Mouse (Mus musculus) kidney, postnatal 4 days (tissue): ENCODE measurements around the gene Dkk3.
"Not testable (repeated sequence)": the region's sequence is repeated elsewhere in the genome, so short reads cannot be mapped to it uniquely, and the experiment has no call there.

Experiments used
- DNase-seq, 2 experiments: peaks; one replicate each; pipeline ENCODE4 v3.0.0; 2021; ENCODE audit warnings: mixed read lengths in 2 of 2

Dkk3 gene

GRCm38 (mm10) chr7:112127954-112128353 lies 30.9 kb downstream of the Dkk3 start:
- DNase-seq: no peak

GRCm38 (mm10) chr7:112127085-112127637 lies 31.7 kb downstream of the Dkk3 start:
- no peak for DNase-seq

GRCm38 (mm10) chr7:112125625-112126260 lies 33.1 kb downstream of the Dkk3 start:
- no peak for DNase-seq

- DNase-seq: no peak
Measured at GRCm38 (mm10) chr7:112123612-112124011, 35.2 kb downstream of the Dkk3 start.

- no peak for DNase-seq
Measured at GRCm38 (mm10) chr7:112121866-112122500, 36.9 kb downstream of the Dkk3 start.

GRCm38 (mm10) chr7:112120861-112121810 lies 37.7 kb downstream of the Dkk3 start:
- DNase-seq: peak; percentile 55 to 56

- no peak for DNase-seq
Measured at GRCm38 (mm10) chr7:112119248-112119647, 39.6 kb downstream of the Dkk3 start.

- no peak for DNase-seq
Measured at GRCm38 (mm10) chr7:112118086-112118485, 40.8 kb downstream of the Dkk3 start.

- no peak for DNase-seq
Measured at GRCm38 (mm10) chr7:112117501-112117900, 41.4 kb downstream of the Dkk3 start.

GRCm38 (mm10) chr7:112110638-112111372 lies 48.1 kb downstream of the Dkk3 start:
- no peak for DNase-seq

GRCm38 (mm10) chr7:112108757-112109156 lies 50.1 kb downstream of the Dkk3 start:
- DNase-seq: no peak

GRCm38 (mm10) chr7:112103816-112104215 lies 55.0 kb downstream of the Dkk3 start:
- DNase-seq: no peak

GRCm38 (mm10) chr7:112102933-112103332 lies 55.9 kb downstream of the Dkk3 start:
- no peak for DNase-seq

GRCm38 (mm10) chr7:112100887-112101286 lies 58.0 kb downstream of the Dkk3 start:
- DNase-seq: no peak

GRCm38 (mm10) chr7:112094923-112095322 lies 63.9 kb downstream of the Dkk3 start:
- not testable (repeated sequence) for DNase-seq

GRCm38 (mm10) chr7:112086186-112086585 lies 72.7 kb downstream of the Dkk3 start:
- DNase-seq: no peak

- DNase-seq: peak; percentile 93 to 95
Measured at GRCm38 (mm10) chr7:112085062-112085461, 73.8 kb downstream of the Dkk3 start.

GRCm38 (mm10) chr7:112084222-112084621 lies 74.6 kb downstream of the Dkk3 start:
- no peak for DNase-seq

GRCm38 (mm10) chr7:112082636-112083035 lies 76.2 kb downstream of the Dkk3 start:
- DNase-seq: no peak

- no peak for DNase-seq
Measured at GRCm38 (mm10) chr7:112074868-112075267, 84.0 kb downstream of the Dkk3 start.
